Mouse (Mus musculus) liver, adult (tissue): ENCODE data around the gene Tmem63b.

Experiments used
- GATA4 ChIP-seq: IDR thresholded peaks from 2 replicates; pipeline ENCODE4 v1.6.1; 2014; ENCODE audit warnings: mild to moderate bottlenecking, low read length; ENCODE audit not compliant: insufficient replicate concordance

Gene Tmem63b

DNA sequence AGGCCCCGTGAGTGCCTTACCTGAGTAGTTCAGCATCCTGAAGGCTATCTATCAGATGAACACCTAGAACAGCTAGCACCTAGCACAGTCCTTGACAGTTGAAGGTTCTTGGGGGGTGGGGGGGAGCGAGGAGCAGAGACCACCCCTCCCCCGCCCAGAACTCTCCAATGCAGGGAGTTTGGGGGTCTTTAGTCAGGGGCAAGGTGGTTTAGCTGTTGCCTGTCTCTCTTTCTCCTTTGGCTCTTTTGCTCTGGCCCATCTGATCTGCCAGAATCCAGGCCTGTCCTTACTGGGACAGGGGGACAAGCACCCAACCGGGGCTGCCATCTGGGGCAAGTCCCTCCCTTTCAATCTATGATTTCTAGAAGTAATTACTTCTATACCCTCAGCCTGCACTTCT lies 27.5 kb downstream of the Tmem63b start, which contains the start of gene Capn11:
Gene Capn11 (minus strand): TSS at position 101 of the 400 bp plus-strand sequence.
- no peak for TF ChIP-seq GATA4

DNA sequence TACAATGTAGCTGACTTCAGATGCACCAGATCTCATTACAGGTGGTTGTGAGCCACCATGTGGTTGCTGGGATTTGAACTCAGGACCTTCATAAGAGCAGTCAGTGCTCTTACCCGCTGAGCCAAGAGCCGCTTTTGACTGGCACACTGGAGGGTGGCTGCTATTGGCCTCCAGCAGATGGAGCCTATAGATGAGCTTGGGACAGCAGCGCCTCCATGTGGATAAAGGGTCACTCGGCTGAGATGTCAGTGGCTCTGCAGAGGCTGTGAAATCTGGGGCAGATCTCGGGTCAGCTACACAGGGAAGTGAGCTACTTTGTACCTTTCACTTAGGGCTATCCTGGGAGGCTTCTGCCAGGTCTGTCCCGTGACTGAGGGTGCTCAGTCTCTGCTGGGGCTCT lies 30.9 kb downstream of the Tmem63b start:
- no peak for TF ChIP-seq GATA4

DNA sequence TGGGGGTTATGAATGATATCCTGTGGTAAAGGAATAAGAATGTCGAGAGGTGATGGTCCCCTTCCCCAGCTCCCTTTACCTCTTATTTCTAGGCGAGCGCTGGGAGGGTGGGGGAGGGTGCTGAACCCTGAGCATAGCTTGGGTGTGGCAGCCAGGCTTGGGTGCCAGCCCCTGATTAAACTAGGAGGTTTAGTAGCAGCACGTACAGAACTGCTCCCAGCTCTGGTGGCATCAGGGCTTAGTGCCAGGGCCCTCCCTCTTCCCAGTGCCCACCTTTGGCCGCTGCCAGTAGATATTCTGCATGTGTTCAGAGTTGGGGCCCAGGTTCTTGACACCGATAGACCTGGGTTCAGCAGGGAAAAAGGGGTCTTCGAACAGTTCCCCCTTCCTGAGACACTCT lies 33.5 kb downstream of the Tmem63b start:
- no peak for TF ChIP-seq GATA4

DNA sequence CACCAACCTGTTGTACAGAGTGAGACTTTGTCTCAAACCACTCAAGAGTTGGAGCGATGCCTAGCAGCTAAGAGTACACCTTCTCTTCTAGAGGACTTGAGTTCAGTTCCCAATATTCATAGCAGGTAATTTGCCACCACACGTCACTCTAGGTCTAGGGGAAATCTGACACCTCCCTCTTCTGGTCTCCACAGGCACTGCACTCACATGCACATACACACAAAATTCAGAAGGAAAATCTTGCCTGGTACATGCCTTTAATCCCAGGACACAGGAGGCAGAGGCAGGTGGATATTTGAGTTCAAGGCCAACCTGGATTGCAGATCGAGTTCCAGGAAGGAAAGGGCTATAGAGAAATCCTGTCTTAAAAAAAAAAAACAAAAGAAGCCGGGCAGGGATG lies 42.5 kb downstream of the Tmem63b start:
- TF ChIP-seq GATA4, result no peak

- TF ChIP-seq GATA4, result no peak
Observed at GRCm38 (mm10) chr17:45642701-45643100, 44.0 kb downstream of the Tmem63b start.

DNA sequence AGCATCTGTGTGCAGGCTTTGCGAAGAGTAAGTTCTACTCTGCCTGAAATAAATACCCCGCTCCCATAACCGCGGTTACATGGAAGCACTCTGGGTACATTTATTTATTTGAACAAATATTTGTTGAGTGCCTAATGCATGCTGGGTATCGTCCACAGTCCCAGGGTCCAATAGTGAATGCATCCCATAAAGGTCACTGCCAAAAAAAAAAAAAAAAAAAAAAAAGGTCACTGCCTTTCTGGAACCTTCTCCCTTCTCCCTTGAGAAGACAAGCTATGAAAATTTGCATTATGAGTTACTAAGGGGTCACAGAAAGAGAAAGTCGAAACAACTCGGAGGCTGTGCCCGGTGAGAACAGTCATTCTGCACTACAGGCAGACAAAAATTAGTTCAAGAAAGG lies 44.7 kb downstream of the Tmem63b start:
- no peak for TF ChIP-seq GATA4

DNA sequence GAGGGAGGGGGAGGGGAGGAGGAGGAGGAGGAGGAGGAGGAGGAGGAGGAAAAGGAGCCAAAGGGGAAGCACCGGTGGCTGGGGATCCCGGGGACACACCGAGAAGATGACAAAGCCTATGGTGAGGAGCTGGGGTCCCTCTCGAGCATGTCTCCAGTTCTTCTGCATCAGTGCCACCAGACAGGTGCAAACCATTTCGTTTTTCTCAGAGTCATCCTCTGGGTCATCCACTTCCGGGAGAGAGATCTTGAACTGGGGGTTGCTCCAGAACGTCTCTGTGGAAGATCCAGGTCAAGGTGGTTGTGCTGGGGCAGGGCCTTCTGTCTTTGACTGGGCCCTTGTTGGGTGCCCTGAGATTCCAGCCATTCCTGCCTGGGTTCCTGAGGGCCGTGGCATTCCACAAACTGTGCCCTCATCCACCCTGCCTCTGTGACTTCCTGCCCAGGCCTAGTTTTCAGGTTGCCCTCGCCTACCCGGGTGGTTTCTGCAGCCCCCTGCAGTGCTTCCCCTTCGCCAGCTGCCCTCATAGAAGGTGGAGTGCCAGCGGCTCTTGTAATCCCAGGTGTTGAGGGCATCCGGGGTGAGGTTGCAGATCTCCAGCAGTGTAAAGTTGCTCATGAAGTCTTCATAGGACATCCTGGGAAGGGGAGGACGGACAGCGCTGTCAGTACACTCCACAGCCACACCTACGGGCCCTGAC lies 48.0 kb downstream of the Tmem63b start:
- no peak for TF ChIP-seq GATA4

- no peak for TF ChIP-seq GATA4
Observed at GRCm38 (mm10) chr17:45634033-45634432, 52.7 kb downstream of the Tmem63b start.

- TF ChIP-seq GATA4, result no peak
Observed at GRCm38 (mm10) chr17:45631940-45632339, 54.8 kb downstream of the Tmem63b start.

DNA sequence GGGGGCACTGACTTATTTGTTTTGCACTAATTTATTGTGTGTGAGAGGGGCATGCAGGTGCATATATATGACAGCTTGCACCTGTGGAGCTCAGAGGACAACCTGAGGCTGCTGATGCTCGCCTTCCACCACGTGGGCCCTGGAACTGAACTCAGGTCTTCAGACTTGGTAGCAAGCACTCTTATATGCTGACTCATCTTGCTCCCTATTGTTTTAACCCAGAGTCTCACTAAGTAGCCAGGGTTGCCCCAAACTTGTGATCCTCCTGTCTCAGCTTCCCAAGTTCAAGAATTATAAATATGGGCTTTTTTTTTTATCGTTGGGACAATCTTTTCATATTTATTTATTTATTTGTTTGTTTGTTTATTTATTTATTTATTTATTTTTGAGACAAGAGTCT lies 55.7 kb downstream of the Tmem63b start:
- TF ChIP-seq GATA4, result no peak

GRCm38 (mm10) chr17:45629861-45630694 lies 56.6 kb downstream of the Tmem63b start:
- no peak for TF ChIP-seq GATA4

GRCm38 (mm10) chr17:45628885-45629855 lies 57.5 kb downstream of the Tmem63b start:
- peak; percentile 96 for TF ChIP-seq GATA4

DNA sequence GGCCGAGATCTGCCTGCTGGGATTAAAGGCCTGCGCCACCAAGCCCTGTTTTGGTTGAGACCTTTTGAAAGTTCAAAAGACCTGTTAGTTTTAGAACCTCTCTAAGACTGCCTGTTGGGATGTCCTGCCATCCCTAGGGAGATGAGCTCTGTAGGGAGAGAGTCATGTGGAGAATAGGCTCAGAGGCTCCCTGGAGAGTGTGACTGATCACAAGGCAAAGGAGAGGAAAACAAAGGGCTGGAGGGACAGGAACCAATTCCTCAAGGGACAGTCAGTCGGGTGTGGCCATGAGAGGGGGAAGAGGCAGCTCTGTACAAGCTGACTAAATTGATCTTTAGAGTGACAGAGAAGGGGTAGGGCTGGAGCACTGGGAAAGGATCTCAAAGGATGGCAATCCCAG lies 58.5 kb downstream of the Tmem63b start:
- TF ChIP-seq GATA4, result no peak

DNA sequence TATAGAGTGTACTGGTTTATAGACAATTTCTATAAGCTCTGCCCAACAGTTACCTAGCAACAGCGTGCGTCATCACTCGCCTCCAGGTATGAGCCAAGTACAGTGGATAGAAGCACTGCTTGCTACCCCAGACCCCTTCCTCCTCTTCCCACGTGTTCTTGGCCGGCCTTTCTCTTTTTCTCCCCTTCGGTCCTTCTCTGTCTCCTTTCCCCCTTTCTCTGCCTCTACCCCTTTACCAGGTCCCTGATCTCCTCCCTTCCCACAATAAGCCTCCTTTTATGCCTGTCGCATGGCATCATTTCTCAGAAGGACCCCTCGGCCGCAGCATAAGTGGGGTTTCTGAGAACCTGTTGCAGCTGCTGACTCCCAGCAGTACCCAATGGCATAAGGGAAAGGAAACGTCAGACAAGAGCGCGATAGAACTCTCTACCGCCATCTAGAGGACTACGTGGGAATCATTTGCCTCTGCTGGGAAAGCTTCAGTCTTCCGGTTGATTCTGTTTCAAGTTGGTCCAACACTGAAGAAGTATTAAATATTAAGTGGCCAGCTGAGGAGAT lies 60.0 kb downstream of the Tmem63b start:
- TF ChIP-seq GATA4, result no peak
